Mouse (Mus musculus): ENCODE measurements around the gene Srrm4.

Gene Srrm4

DNA sequence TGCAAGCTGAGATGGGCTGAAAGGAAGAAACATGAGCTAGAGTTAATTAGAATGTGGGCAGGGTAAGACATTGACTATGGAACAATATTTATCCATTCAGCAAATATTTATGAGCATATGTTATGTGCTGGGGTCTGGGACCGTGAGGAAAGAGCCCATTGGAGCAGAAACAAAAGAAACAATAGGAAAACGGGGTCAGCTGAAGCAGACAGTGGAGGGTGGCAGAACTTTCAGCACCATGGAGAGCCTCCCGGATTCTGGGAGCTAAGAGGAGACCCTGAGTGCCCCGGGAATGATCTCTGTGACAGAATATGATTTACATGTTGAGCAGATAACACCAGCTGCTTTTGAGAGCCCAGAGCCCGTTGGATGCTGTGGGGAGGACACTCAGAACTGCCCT, 37.7 kb downstream of the Srrm4 start:
- DNase-seq (ENCODE audit: extremely low read depth, low read depth, low spot score), result no peak

DNA sequence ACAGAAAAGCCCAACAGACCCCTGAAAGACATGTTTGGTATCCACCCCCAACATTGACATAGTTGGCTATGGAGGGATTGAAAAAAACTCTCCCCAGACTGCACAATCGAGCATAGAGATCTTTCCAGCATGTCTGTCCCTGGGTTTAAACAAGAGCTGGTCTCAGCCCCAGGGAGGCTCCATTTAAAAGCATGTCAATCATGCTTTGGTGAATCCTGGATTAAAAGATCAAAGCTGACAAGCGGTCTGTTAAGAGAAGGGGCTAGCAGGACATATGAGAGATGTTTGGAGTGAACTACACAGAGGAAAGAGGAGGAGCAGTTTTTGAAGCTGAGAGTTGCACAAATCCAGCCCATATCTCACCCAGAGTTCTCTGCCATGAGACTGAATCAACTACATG, 38.5 kb downstream of the Srrm4 start:
- no peak for DNase-seq (ENCODE audit: extremely low read depth, low read depth, low spot score)

DNA sequence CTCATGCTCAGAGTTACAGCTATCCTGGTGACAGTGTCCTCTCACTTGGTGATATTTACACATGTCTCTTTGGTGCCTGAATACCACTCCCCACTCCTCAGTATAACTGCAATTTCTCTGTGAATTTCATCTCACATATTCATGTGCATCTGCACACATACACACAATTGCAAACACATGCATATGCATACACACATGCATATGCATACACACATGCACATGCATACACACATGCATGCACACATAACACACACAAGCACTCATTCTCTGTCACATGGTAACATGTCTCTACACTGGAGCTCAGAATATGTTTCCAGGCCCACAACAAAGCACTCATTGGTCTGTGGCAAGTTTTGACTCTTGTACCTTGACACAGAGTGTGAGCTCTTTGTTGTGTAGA, 39.0 kb downstream of the Srrm4 start:
- no peak for DNase-seq (ENCODE audit: extremely low read depth, low read depth, low spot score)

DNA sequence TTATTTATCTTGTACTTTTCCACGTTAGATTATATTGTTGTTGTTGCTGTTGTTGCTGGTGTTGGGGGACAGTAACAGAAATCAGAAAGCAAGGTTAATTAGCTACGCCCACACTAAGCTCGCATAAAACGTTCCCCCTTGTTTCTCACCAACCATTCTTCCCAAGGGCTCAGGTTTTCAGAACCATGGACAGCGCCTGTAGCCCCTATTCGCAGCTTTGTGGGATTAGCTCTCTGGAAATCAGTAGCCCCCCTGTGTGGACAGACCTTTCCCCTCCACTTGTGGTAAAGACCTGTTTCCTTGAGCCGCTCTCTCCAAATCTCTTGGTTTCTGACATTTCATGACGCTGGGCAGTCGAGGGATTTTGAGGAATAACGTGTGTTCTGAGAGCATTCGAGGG, 45.9 kb downstream of the Srrm4 start:
- no peak for DNase-seq (ENCODE audit: extremely low read depth, low read depth, low spot score)

DNA sequence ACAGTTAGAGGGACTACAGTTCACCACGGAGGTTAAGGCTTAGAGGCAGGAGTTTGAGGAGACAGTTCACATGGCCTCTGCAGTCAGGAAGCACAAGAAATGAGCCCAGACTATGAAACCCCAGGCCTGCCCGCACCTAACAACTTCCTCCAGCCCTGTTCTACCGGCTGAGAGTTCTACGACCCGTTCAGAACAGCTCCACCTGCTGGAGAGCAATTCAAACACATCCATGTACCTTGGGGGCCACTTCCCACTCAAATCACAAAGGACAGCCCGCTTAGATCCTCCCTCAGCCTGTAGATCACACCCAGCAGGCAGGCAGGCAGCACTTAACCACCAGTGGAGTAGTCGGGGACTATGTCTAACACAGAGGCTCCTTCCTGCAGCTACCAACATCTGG, 49.3 kb downstream of the Srrm4 start:
- no peak for DNase-seq (ENCODE audit: extremely low read depth, low read depth, low spot score)

DNA sequence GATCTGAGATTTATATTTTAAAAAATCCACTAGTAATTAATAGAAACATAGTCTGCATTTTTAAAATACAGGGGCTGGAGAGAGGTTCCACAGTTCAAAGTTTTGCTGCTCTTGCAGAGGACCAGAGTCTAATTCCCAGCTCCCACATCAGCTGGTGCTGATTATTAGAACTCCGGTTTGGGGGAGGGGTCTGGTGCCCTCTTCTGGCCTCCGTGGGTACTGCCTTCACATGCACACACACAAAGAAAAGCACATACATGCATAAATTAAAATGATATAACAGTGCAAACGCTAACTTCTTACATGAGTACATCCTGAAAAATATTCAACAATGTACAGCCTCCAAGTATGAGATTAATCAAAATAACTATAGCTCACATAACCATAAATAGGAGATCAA, 50.5 kb downstream of the Srrm4 start:
- no peak for DNase-seq (ENCODE audit: extremely low read depth, low read depth, low spot score)

DNA sequence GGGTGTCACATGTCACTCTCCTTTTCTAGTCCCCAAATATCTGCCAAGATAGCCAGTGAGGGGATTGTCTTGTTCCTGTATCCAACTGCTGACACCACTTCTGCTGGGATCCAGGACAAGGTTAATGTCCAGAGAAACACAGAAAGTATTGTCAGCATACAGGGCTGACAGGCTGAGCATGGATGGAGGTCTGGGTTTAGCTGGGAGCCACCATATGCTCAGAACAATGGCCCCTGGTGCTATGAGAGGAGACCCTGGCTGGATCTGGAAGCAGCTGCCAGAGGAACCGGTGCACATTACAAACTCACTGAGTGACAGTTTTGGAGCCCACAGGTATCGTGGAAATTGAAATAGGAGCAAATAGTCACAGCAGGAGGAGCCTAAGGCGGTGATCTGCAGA, 52.3 kb downstream of the Srrm4 start:
- no peak for DNase-seq (ENCODE audit: extremely low read depth, low read depth, low spot score)

DNA sequence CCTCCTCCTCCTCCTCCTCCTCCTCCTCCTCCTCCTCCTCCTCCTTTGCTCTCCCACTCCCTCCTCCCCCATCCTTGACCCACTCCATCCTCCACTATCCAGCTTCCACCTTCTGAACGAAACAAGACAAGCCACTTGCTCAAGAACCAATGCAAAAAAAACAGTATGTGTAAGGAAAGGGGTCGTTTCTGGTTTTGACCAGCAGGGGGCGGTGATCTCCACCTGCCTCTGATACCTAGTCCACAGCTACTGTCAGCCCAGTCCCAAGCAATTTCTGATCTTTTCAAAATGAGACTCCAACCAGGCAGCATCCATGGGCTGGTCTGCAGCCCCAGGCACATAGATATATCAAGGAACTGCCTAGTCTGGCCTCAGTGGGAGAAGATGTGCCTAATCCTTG, 53.1 kb downstream of the Srrm4 start:
- no peak for DNase-seq (ENCODE audit: extremely low read depth, low read depth, low spot score)

DNA sequence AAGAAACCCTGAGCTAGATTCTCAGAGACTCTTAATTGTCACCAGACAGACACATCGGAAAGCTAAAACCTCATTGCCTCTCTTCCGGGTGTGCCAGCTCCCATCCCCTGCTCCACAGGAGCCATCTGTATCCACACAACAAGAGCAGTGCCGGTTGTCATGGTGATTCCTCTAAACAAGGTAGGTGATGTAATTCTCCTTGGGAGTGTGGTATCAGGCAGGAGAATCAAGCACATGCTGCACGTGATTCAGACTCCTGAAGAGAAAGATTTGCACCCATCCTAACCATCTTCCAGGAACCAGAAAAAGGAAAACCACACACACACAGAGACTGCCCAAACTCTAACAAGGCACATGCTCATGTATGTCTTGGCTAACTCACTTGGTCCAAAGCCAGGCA, 65.3 kb downstream of the Srrm4 start:
- DNase-seq (ENCODE audit: extremely low read depth, low read depth, low spot score), result no peak

DNA sequence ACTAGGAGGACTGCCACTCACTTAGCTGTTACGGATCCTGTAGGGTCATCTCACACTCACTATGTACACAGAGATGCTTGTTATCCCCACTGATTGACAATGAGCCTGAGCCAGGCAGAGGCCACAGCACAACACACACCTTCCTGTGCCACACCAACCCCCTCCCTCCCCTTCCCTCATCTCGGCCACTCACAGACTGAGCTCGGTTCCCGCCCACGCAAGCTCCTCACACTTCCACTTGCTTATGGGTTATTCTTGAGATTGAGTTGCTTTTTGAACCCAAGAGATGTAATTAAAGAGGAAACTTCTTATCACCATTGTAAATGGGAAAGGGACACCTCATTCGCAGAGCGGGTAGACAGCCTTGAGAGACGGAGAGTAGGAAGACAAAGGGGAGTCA, 66.3 kb downstream of the Srrm4 start:
- no peak for DNase-seq (ENCODE audit: extremely low read depth, low read depth, low spot score)

DNA sequence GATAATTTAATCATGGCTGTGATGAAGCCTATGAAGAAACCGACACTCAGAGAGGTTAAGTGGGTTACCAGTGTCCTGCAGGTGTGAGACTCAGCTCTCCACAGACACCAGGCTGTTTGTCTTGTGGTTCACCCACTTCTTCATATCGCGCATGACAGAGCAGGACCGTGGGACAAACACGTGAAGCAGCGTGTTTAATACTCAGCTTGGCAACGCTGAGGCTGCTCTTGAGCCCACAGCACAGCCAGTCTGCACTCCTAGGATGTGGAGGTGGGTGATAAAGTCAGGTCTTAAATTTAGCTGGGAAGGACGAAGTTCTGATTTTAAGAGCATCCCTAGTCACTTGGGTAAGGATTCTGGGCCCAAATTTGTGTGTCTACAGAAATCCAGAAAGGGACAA, 68.1 kb downstream of the Srrm4 start:
- no peak for DNase-seq (ENCODE audit: extremely low read depth, low read depth, low spot score)

DNA sequence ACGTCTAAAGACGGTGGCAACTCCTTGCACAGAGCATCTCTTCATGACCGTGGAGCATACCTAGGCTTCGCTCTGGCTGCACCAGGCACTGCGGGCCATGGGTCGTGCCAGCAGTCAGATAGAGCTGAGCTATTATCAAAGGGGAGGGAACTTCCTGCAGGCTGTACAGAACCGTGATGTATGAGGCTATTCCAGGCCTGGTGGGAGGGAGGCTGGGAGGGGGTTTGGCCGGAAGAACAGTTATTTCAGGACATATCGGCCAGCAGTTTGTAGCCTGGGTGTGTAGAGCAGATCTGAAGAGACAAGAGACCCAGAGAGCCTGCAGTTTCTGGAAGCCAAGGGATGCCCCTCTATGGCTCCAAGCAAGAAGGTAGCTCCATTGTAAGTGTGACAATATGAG, 68.5 kb downstream of the Srrm4 start:
- DNase-seq (ENCODE audit: extremely low read depth, low read depth, low spot score), result no peak

DNA sequence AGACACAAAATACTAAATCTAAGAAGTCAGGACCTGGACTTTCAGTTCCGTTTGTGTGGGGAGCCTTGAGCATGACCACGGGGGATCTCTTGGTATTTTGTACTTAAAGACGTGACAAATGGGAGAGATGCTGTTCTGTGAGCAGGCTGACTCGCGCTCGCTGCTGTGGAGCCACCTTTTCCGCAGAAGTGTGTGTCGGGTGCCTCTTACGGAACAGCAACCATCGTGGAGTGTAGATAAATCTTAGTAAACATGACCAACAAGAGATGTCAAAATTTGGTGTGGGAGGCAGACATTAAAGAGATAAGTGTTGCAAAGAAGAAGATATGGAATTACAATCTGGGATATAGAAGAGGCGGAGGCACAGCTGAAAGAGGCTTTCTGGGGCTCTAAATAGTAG, 69.3 kb downstream of the Srrm4 start:
- no peak for DNase-seq (ENCODE audit: extremely low read depth, low read depth, low spot score)

DNA sequence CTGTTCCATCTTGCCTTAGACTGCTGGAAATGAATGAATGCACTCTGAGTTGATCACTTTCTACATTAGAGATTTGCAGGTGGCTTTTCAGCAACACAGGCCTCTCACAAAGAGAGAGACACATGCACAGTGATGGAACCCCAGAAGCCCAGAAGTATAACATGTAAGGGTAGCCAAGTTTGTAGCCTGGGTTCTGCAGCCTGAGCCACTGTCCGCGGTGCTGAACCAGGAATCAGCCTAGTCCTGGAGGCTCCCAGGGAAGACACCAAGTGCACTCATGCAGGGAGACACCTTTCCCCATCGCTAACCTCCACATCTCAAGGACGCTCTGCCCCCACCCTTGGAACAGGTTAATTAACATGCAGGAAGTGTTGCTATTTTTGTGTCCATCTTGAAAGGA, 73.6 kb downstream of the Srrm4 start:
- no peak for DNase-seq (ENCODE audit: extremely low read depth, low read depth, low spot score)

DNA sequence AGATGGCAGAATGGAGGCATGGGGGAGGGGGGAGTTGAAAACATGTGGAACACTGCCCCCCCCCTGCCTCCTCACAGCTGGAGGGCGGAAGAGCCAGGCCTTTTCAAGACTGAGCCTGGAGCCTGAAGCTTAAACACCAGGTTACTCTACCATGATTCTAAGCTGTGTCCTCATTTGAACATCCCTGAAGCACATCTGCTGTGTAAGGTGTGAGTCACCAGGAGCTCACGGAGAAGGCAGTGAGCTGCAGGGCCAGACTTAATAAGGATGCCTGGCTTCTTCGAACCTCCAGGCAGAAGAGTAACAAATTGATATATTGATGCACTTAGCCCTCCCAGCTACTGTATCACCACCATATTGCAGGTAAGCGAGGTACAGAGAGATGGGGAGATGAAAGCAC, 79.5 kb downstream of the Srrm4 start:
- DNase-seq (ENCODE audit: extremely low read depth, low read depth, low spot score), result no peak

DNA sequence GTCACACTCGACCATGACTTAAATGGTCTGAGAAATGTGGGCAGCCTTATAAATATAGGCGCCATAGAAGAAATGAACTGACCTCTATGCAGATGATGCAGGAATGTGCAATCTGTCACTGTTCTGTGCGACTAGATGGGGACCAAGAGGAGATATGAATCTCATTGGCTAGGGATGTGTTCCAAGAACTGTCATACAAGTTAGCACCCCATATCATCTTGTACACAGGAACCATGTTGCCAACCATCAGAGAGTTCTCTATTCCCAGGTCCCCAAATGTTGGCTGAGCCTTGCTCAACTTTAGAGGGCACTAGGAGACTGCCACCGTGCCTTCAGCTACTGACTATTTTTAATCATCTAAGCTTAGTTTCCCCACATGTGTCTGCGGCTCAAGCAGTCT, 81.4 kb downstream of the Srrm4 start:
- DNase-seq (ENCODE audit: extremely low read depth, low read depth, low spot score), result no peak

DNA sequence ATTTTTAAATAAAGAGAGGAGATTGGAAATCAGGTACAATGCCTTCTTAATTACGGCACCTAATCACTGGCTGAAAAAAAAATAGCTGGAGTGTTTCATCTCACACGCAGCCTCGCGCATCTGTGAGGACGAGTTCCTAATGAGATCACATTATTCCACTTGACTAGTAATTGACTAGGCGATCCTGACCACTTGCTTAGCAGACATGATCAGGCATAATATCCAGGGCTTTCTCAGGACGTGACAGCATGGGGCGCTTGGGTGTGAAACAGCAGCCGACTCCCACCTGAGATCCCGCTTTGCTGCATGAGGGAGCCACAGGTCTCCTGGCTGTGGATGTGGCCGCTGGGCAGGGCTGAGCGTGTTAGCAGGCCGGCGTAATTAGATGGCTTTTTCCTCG, 90.3 kb downstream of the Srrm4 start:
- no peak for DNase-seq (ENCODE audit: extremely low read depth, low read depth, low spot score)

DNA sequence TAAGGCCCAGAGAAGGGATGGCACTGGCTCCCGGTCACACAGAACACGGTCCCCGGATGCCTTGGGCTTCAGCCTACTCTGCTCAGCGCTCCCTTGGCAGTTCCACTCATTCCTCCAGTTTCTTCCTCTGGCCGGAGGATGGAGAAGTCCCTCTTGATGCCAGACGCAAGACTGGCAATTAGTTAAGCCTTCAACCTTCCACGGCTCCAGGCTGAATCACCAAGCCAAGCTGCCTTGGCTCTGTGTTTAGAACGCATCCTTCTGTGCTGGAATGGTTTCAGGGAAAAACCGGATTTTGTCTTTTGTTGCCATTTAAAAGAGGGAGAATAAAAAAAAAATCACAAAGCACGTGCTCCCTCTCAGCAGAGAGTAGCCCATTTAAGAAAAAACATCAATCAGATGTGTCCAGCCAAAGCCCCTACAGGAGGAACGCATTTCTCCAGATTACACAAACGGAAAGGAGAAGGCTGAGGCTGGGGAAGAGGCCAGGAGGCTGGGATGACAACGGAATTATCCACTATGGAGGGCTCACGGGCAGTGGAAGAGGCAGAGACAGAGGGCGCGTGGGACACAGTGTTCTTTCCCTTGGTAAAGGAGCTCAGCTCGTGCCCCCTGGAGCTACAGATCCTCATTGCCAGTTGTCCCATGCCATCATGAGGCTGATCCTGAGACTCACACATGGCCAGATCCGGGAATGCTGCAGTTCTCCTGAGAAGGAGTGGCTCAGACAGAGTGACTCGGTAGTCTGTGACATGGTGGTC, 92.6 kb downstream of the Srrm4 start:
- no peak for DNase-seq (ENCODE audit: extremely low read depth, low read depth, low spot score)

DNA sequence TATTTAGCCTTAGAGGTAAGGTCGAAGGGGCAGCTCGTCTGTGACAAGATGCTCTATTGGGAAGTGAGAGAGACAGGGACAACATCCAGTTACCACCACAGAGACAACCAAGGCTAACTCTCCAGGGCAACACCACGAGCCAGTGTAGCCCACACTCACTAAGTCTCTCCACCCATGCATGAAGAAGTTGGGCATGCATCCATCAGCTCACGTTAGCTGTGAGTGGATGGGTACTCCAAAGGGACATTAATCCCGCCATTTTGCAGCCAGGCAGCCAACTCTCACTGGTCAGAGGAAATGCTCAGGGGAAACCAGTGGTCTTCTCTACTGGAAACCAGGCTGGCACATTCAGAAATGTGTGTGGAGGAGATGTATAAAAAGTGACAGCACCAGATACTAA, 93.8 kb downstream of the Srrm4 start:
- DNase-seq (ENCODE audit: extremely low read depth, low read depth, low spot score), result no peak

DNA sequence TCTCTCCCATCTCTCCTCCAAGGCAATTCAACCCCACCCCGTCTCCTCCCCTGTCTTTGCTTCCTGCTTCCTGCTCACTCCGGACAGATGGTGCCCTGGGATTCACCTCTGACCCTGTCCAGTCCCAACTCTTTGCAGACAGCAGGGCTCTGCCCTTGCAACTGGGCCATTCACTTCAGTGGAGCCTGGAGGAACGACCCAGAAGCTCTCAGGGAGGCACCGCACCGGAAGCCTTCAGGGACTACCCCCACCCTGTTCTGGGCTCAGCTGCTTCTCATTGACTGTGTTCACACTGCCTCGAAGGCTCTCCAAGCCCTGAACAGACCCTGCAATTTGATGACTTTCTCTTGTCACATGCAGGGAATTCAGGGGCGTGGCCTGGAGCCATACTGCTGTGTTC, 94.4 kb downstream of the Srrm4 start:
- no peak for DNase-seq (ENCODE audit: extremely low read depth, low read depth, low spot score)

DNA sequence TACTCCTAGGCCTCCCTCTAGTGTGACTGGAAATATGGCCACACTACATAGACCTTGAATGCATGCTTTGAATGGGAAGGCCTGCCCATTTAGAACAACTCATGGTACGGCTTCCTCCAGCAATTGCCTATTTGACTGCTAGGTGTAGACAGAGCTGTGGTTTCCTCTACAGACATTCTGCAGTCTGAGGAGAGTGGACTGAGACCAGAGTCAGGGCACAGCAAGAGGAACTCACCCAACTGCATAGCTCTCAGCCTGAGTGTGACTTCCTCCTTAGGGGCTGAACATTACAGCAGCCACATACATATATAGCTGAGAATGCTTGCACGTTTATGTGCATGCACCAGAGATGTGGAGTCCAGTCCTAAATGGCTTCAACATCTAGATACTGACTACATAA, 94.9 kb downstream of the Srrm4 start:
- DNase-seq (ENCODE audit: extremely low read depth, low read depth, low spot score), result no peak

DNA sequence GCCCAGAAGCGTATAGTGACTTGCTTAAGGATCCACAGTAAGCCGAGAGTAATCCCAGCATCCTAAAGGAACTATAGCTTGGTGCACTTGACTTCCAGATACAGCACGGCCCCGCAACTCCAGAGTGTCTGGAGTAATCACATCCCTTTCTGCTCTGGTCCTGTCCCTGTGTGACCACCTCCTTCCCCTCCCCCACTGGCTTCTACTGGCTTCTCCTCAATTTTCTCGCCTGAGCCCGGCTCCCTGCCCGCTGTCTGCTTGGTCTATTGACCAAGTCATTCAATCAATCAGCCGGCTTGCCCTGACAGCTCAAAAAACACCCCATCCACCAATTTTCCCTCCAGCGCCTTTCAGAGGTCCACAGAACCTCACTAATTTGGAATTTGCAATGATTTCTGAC, 96.2 kb downstream of the Srrm4 start:
- no peak for DNase-seq (ENCODE audit: extremely low read depth, low read depth, low spot score)

DNA sequence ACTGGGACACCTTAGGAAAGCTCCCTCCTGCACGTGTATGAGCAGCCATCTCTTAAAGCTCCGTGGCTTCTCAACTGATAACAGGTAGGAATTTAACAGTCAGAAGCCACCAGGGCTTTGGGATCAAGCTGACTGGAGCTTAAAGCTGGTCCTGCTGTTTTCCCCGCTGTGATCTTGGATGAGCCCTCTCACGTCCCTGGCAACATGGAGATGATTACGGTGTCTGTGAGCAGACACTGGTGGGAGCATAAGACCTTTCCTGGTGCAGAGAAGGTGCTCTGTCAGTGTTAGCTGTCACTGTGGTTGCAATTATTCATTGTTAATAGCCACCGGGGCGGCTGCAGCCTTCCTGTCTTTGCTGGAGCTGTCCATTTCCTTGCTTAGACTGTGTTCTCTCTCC, 97.2 kb downstream of the Srrm4 start:
- DNase-seq (ENCODE audit: extremely low read depth, low read depth, low spot score), result no peak

DNA sequence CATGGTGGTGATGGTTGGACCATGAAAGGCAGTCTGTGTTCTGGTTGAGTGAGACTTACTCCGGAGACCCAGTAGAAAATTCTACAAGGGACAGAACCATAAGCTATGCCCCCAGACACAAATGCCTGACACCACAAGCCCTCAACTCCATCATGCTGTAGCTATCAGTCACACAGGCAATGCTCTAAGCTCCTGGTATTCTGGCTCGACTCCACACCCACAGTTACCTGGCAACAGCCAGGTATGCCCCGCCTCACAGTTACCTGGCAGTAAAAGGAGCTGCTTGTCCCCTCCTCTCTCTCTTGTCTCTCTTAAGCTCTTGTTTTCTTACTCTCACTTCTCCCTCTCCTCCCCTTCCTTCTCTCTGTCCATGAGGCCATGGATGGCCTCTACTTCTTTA, 98.9 kb downstream of the Srrm4 start:
- DNase-seq (ENCODE audit: extremely low read depth, low read depth, low spot score), result no peak

Data from fat pad, adult 2 months (tissue).